Mouse (Mus musculus) midbrain, embryonic 10.5 days (tissue): Measurements from ENCODE around the gene Swi5. TPM values are rescaled to one million over a fixed set of nuclear protein-coding genes. Genes with fewer than 3 reads are reported as not detected.

Experiments used
- microRNA-seq: library from miRNA; unstranded; fragments of <30 nt; microRNA quantifications from one replicate; pipeline ENCODE4, GENCODE M21; 2017
- polyA plus RNA-seq: library from polyadenylated mRNA; unstranded; fragments of >200 nt; fragmentation: Nextera tagmentation; extraction: Ambion mirVana; gene quantifications from 2 replicates; pipeline ENCODE4 v1.2.1, GENCODE M21; 2016

Gene Swi5
- polyA plus RNA-seq, 1 experiment from 2014 or later = 536 TPM

Small RNA genes within 50 kb of the gene (microRNA-seq; reads per million reads assigned to microRNA genes)
- gene Gm23363 (0.90 reads per million), gene Mir199b (409 reads per million, percentile 68 among the genes with 10 or more reads in this experiment)

Other genes starting within 250 kb of the Swi5 start
- gene Fam78a, start 203.2 kb downstream of the Swi5 start, polyA plus RNA-seq = 1.3 and 1.6 TPM in 2 replicates
- gene Plpp7, start 192.5 kb downstream of the Swi5 start, polyA plus RNA-seq = 7.1 and 7.8 TPM in 2 replicates
- 41.5 and 57.6 TPM in 2 replicates for gene Prrc2b, start 137.0 kb downstream of the Swi5 start, polyA plus RNA-seq
- gene Pomt1, start 51.5 kb downstream of the Swi5 start, polyA plus RNA-seq = 27.4 and 30.3 TPM in 2 replicates
- 91.4 and 91.7 TPM in 2 replicates for gene Uck1, start 27.9 kb downstream of the Swi5 start, polyA plus RNA-seq
- gene Golga2, start 691 bp downstream of the Swi5 start, polyA plus RNA-seq = 16.7 and 21.1 TPM in 2 replicates
- 60.5 and 69.8 TPM in 2 replicates for gene Ciz1, start 64.3 kb upstream of the Swi5 start, polyA plus RNA-seq
- 9.0 and 12.2 TPM in 2 replicates for gene Dnm1, start 65.3 kb upstream of the Swi5 start, polyA plus RNA-seq
- 39.4 and 44.3 TPM in 2 replicates for gene 1110008P14Rik, start 93.9 kb upstream of the Swi5 start, polyA plus RNA-seq
- gene Lcn2, start 100.2 kb upstream of the Swi5 start, polyA plus RNA-seq = 0.20 TPM in 1 of 2 replicates, not detected in the other
- gene Ptges2, start 107.8 kb upstream of the Swi5 start, polyA plus RNA-seq = 26.2 and 28.8 TPM in 2 replicates
- gene Naif1, start 162.4 kb upstream of the Swi5 start, polyA plus RNA-seq = 5.9 and 6.4 TPM in 2 replicates
- gene Slc25a25, start 163.4 kb upstream of the Swi5 start, polyA plus RNA-seq = 29.2 and 35.7 TPM in 2 replicates
- 6.8 and 7.9 TPM in 2 replicates for gene Fam102a, start 247.3 kb upstream of the Swi5 start, polyA plus RNA-seq